Mouse (Mus musculus) heart, embryonic 16.5 days (tissue): ENCODE data around the gene Rd3. TPM values are rescaled to one million over a fixed set of nuclear protein-coding genes. Genes with fewer than 3 reads are reported as not detected.

Experiments used
- ATAC-seq: fragments of 200-750 bp; cut with Nextera tagmentation; replicated peaks from 2 replicates; pipeline ENCODE4 v1.8.0; 2017; ENCODE audit warnings: moderate number of reproducible peaks; ENCODE audit not compliant: insufficient read depth, low FRiP score; ENCODE audit errors: extremely low read depth
- H3K27ac ChIP-seq: fragments of 300-500 bp; sonication (generic); 2 replicates; pipeline ENCODE4 v1.5.1; 2014; ENCODE audit warnings: mild to moderate bottlenecking, low read length, control low read depth, moderate library complexity
- H3K27me3 ChIP-seq: fragments of 300-500 bp; sonication (generic); 2 replicates; pipeline ENCODE4 v1.6.1; 2014; ENCODE audit warnings: low read length, mixed read lengths; ENCODE audit not compliant: control insufficient read depth, insufficient read depth
- H3K36me3 ChIP-seq: fragments of 300-500 bp; sonication (generic); 2 replicates; pipeline ENCODE4 v1.6.1; 2014; ENCODE audit not compliant: control insufficient read depth, insufficient read depth
- H3K4me1 ChIP-seq: fragments of 300-500 bp; sonication (generic); 2 replicates; pipeline ENCODE4 v1.6.1; 2014; ENCODE audit warnings: low read length, mixed read lengths; ENCODE audit not compliant: control insufficient read depth, insufficient read depth
- H3K4me2 ChIP-seq: fragments of 300-500 bp; sonication (generic); 2 replicates; pipeline ENCODE4 v1.6.1; 2014; ENCODE audit warnings: low read depth, mild to moderate bottlenecking, control low read depth, low read length
- H3K4me3 ChIP-seq: fragments of 300-500 bp; sonication (generic); 2 replicates; pipeline ENCODE4 v1.5.1; 2014; ENCODE audit warnings: mild to moderate bottlenecking, control low read depth, low read length
- H3K9ac ChIP-seq: fragments of 300-500 bp; sonication (generic); 2 replicates; pipeline ENCODE4 v1.6.1; 2014; ENCODE audit warnings: low read length, control low read depth
- H3K9me3 ChIP-seq: fragments of 300-500 bp; sonication (generic); replicated peaks from 2 replicates; pipeline ENCODE4 v1.6.1; 2016; ENCODE audit warnings: low read length; ENCODE audit not compliant: control insufficient read depth
- WGBS: fragments of 180-500 bp; shearing (Covaris S2); extraction: QIAGEN DNeasy Blood & Tissue Kit; methylation state at CpG from one replicate; pipeline ENCODE4 v1.1.7; 2014; 5-methylcytosine and 5-hydroxymethylcytosine counted together
- polyA plus RNA-seq: library from polyadenylated mRNA; unstranded; fragments of >200 nt; fragmentation: Nextera tagmentation; extraction: Ambion mirVana; gene quantifications from 2 replicates; pipeline ENCODE4 v1.2.1, GENCODE M21; 2015

The Rd3 gene
- polyA plus RNA-seq: 5.2 and 5.9 TPM in 2 replicates

DNA sequence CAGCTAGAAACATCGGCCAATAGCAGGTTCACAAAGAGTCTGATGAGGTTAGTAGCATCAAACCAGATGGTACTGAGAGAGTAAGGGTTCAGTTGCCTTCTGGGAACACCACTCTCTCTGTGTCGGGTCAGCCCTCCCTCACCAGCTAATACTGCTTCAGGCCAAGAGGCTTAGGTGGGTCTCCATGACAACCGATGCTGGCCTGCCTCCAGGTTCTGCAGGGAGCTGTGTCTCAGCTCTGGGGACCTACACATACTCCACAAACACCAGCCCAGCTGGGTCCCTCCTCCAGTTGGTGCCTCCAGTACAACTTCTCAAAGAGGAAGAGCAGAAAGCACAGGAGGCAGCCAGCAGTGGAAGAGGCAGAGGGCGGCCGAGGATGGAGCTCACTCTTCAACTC, at the start of gene Rd3:
Rd3 (plus strand) TSS at position 184 of the 400 bp plus-strand sequence.
- 40% methylated on average over 5 of the region's 5 CpGs for WGBS
- no peak within 1 kb of the TSS for H3K4me2 ChIP-seq
- no peaks in the 10 kb centered on the region for H3K27me3 ChIP-seq
- no peaks in the 10 kb centered on the region for H3K36me3 ChIP-seq
- 0 out of 2 replicates have a peak, but pooled peaks have one; percentile 7 for ATAC-seq
- H3K27ac ChIP-seq: no peak within 1 kb of the TSS
- H3K9me3 ChIP-seq: no peaks in the 10 kb centered on the region
- H3K4me3 ChIP-seq: no peak within 1 kb of the TSS
- no peak within 1 kb of the TSS for H3K9ac ChIP-seq
- peaks cover 40% of the 10 kb centered on the region for H3K4me1 ChIP-seq

DNA sequence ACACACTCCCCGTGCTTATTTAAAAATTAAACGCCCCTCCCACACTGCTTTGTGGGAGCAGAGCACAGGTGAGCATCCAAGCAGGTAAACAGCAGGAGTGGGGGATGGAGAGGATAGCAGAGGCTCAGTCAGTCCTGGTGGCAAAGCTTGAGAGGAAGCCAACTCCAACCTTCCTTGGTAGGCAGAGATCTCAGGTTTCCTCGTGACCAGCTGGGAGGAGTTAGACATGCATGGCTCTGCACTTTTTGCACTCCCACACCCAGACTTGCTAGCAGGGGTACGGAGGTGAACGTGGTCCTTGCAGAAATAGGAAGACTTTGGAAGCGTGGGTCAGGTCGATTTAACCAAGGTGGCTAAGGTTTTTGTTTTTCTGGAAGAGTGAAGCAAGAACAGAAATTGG, 48.8 kb upstream of the Rd3 start:
- H3K27ac ChIP-seq: no peak overlapping the region
- no peaks in the 10 kb centered on the region for H3K9me3 ChIP-seq
- no peaks in the 10 kb centered on the region for H3K36me3 ChIP-seq
- ATAC-seq: no peak
- H3K27me3 ChIP-seq: 0 out of 2 replicates have a peak, but pooled peaks cover 2% of the 10 kb centered on the region
- 73% methylated on average over 7 of the region's 7 CpGs for WGBS
- H3K9ac ChIP-seq: no peak overlapping the region
- peaks cover 4% of the 10 kb centered on the region; the same call in 1 of the 2 replicates for H3K4me1 ChIP-seq
- no peak overlapping the region for H3K4me2 ChIP-seq
- H3K4me3 ChIP-seq: no peak overlapping the region

DNA sequence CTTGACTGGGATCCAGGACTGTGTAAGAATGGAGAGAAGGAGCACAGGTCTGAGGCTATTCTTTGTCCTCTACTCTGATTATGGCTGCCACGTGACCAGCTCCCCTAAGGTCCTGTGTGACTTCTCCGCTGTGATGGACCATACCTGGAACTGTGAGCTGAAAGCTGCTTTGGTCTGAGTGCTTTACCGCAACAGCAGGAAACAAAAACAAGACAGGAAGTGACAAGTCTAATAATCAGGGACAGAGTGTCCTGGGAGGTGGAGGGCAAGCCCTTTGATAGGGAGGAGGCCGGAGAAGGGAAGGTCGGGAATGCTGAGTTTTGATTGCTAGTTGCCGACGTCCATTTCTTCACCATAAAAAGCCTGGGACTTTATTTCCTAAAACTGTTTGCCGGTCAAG, 48.1 kb upstream of the Rd3 start:
- Histone ChIP-seq H3K9me3 (no peaks in the 10 kb centered on the region), H3K4me3 (no peak overlapping the region), H3K36me3 (no peaks in the 10 kb centered on the region), H3K27ac (no peak overlapping the region), H3K27me3 (0 out of 2 replicates have a peak, but pooled peaks cover 2% of the 10 kb centered on the region), H3K4me1 (peaks cover 4% of the 10 kb centered on the region; the same call in 1 of the 2 replicates), H3K9ac (no peak overlapping the region), H3K4me2 (no peak overlapping the region)
- no peak for ATAC-seq
- 55% methylated on average over 8 of the region's 8 CpGs for WGBS

DNA sequence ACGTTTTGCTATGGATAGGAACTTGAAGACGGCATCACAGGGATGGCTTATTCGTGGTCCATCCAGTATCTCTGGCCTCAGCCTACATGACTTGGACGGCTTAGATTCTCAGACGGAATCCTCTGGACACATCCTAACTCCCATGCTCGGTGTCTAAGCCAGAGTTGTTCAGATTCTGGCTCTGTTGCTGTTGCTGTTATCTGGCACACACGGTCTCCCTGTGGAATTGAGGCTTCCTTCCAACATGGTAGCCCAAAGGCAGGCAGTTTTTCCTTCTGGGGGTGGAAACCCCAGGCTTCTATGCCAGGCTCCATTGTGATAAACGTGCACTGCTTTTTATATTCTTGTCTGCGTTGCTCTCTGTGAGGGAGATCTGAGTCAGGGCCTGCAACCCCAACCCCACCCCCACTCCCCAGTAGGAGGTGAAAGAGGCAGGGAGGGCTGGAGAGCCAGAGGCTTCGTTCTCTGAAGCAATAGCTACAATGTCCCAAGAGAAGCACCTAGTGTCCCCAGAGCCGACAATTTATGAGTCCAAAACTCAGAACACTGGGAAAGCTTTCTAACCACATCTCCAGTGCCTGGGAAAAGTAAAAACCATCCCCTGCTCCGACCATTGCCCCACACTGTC, 47.2 kb upstream of the Rd3 start:
- no peak overlapping the region for H3K9ac ChIP-seq
- H3K4me2 ChIP-seq: no peak overlapping the region
- peaks cover 4% of the 10 kb centered on the region; the same call in 1 of the 2 replicates for H3K4me1 ChIP-seq
- no peaks in the 10 kb centered on the region for H3K36me3 ChIP-seq
- H3K27ac ChIP-seq: no peak overlapping the region
- no peak for ATAC-seq
- no peak overlapping the region for H3K4me3 ChIP-seq
- H3K27me3 ChIP-seq: 0 out of 2 replicates have a peak, but pooled peaks cover 2% of the 10 kb centered on the region
- H3K9me3 ChIP-seq: no peaks in the 10 kb centered on the region
- WGBS: 52% methylated on average over 12 of the region's 12 CpGs

DNA sequence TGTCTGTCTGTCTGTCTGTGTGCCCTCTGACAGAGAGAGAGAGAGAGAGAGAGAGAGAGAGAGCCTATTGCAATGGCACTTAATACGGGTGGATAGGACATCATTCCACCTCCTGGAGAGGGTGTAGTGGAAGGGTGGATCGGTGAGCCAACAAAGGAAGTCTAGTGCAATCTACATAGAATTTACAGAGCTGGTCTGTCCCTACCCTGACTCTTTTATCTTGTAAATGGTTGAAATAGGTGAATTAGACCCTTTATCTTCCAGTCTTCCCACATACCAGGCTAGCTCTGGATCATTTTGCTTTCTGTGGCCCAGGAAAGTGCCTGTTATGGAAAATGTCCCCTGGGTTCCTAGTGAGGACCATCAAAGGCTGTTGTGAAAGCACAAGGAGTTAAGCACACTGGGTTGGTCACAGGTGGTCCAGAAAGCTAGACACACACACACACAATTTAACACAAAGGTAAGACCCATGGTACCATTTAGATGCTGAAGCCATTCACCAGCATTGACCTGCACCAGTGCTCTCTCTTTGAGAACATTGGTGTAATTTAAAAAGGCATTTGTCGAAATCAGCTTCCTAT, 46.6 kb upstream of the Rd3 start:
- 0 out of 2 replicates have a peak, but pooled peaks cover 2% of the 10 kb centered on the region for H3K27me3 ChIP-seq
- no peak overlapping the region for H3K9ac ChIP-seq
- H3K4me1 ChIP-seq: peaks cover 4% of the 10 kb centered on the region; the same call in 1 of the 2 replicates
- H3K4me2 ChIP-seq: no peak overlapping the region
- H3K36me3 ChIP-seq: no peaks in the 10 kb centered on the region
- H3K9me3 ChIP-seq: no peaks in the 10 kb centered on the region
- no peak overlapping the region for H3K27ac ChIP-seq
- no peak overlapping the region for H3K4me3 ChIP-seq
- no peak for ATAC-seq
- WGBS: 64% methylated on average over 3 of the region's 3 CpGs

DNA sequence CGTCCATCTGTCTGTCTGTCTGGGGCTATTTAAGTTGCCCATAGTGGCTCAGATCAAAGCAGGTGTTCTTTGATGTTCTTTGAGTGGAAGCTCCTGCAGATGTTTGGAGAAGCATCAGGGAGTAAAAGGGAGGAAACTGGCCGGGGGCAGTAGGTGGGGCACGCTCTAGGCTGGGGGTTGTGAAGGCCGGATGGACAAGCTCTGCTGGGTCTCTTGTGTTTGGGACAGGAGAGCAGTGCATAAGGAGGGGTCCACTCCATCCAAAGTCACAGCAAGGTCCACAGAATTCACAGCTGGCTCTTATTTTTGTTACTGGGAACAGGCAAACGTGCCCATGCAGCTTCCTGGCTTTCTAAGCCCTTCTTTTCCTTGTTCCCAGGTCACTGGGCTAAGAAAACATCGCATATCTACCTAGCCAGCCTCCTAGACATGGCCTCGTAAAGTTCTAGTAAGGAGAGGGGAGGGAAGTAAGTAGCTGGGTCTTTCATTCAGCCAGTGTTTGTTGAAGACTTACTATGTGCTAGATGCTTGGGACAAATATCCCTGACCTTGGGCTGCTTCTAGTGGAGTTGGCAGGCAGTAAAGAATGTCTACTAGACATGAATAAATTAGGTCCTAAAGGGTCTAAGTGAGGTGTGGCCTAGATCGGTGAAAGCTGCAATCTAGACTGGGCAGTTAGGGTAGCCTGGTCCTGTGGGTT, 44.7 kb upstream of the Rd3 start:
- H3K9ac ChIP-seq: no peak overlapping the region
- no peak for ATAC-seq
- H3K36me3 ChIP-seq: no peaks in the 10 kb centered on the region
- H3K27me3 ChIP-seq: 0 out of 2 replicates have a peak, but pooled peaks cover 2% of the 10 kb centered on the region
- no peak overlapping the region for H3K4me2 ChIP-seq
- WGBS: 75% methylated on average over 8 of the region's 8 CpGs
- H3K4me3 ChIP-seq: no peak overlapping the region
- H3K27ac ChIP-seq: no peak overlapping the region
- H3K9me3 ChIP-seq: no peaks in the 10 kb centered on the region
- peaks cover 4% of the 10 kb centered on the region; the same call in 1 of the 2 replicates for H3K4me1 ChIP-seq

DNA sequence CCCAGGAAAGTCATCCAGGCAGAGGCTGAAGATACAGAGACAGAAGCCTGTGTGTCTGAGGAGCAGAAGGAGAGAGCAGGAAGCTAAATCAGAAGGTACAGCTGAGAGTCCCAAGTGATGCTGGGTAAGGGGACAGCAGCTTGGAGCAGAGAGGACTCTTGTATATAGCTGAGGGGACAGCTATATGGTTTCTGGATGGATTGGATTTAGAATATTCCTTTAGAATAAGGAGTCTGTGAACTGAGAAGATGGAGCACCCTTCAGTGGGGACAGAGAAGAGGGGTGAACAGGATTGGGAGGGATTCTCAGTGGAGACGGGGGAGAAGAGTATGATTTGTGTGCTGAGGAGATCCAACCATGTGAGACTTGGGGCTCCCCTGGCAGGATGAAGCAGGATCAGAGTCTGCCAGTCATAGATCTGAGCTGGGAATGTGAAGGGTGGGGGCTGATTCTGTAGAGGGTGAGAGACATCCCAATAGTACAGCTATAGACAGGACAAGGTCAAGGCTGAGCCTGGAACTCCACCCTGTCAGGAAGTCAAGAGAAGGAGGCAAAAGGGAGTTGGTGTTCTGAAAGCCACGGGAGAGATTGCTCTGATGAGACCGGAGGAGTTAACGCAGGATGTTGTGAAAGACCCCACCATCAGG, 44.1 kb upstream of the Rd3 start:
- Histone ChIP-seq H3K27me3 (0 out of 2 replicates have a peak, but pooled peaks cover 2% of the 10 kb centered on the region), H3K4me2 (no peak overlapping the region), H3K4me3 (no peak overlapping the region), H3K9ac (no peak overlapping the region), H3K9me3 (no peaks in the 10 kb centered on the region), H3K36me3 (no peaks in the 10 kb centered on the region), H3K27ac (no peak overlapping the region), H3K4me1 (peaks cover 4% of the 10 kb centered on the region; the same call in 1 of the 2 replicates)
- ATAC-seq: no peak
- 66% methylated on average over 4 of the region's 4 CpGs for WGBS

DNA sequence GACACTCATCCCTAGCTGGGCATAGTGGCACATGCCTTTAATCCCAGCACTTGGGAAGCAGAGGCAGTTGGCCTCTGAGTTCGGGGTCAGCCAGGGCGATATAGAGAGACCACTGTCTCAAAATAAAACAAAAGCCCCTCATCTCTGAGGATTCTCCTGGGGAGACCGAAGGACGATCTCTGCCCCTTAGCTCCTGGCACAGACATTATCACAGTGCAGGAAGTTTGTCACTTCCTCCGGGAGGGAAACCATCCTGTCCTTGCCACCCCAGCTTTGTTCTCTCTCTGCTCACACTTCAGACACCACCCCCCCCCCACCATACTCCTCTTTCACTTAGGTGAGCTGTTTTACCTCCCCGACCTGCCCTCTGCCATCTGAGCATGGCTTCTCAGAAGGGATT, 33.5 kb upstream of the Rd3 start:
- no peaks in the 10 kb centered on the region for H3K27me3 ChIP-seq
- WGBS: 53% methylated on average over 6 of the region's 6 CpGs
- no peak overlapping the region for H3K27ac ChIP-seq
- H3K9ac ChIP-seq: no peak overlapping the region
- no peak overlapping the region for H3K4me3 ChIP-seq
- H3K4me1 ChIP-seq: no peaks in the 10 kb centered on the region
- H3K36me3 ChIP-seq: no peaks in the 10 kb centered on the region
- no peaks in the 10 kb centered on the region for H3K9me3 ChIP-seq
- H3K4me2 ChIP-seq: no peak overlapping the region
- ATAC-seq: no peak
